Mouse (Mus musculus) cerebellum, adult 18-20 months (tissue): Measurements from ENCODE around the gene a.

Experiments
- DNase-seq, 2 experiments: peaks; one replicate each; pipeline ENCODE4 v3.0.0; 2021

a gene

DNA sequence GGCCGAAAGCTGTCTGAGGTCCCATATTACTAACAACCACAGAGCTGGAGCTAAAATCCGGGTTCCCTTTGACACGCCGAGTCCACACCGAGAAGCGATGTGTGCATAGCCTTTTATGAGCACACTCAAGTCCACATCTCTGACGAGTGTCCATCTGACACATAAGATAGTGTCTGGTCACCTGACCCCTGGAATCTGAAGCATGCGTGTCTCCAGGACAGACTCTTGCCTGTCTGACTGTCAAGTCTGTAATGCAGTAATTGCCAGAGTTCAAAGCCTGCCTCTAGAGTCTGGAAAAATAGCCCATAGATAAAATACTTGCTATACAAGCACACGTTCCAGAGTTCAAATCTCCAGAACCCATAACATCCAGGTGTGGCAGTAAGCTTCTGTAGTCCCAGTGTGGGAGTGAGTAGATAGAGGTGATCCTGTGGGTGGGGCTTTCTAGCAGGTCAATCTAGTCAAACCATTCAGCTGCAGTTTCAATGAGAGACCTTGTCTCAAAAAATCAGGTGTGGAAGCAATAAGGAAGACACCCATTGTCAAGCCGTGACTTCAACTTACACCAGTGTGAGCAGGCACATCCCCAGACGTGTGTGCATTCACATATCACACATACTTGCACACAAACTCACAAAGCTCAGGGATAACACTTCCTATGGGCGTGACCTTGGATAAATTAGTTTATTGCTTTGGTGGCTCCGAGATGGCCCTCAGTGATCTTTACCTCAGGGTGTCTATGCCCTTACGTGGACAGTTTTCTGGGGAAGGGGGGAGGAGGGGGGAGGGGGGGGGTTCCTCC is 309.0 kb downstream of the a start:
- DNase-seq, result no peak
